Mouse (Mus musculus) midbrain, embryonic 11.5 days (tissue): ENCODE data around the gene Lsg1. TPM values are rescaled to one million over a fixed set of nuclear protein-coding genes. Genes with fewer than 3 reads are reported as not detected.

ENCODE experiments used
- ATAC-seq: fragments of 200-750 bp; cut with Nextera tagmentation; 2 replicates; pipeline ENCODE4 v1.8.0; 2017; ENCODE audit warnings: moderate TSS enrichment, moderate library complexity; ENCODE audit not compliant: low FRiP score
- DNase-seq: peaks from one replicate; pipeline ENCODE4 v3.0.0; 2015; ENCODE audit warnings: low spot score; ENCODE audit errors: missing footprints
- H3K27ac ChIP-seq: fragments of 300-500 bp; sonication (generic); 2 replicates; pipeline ENCODE4 v1.5.1; 2014; ENCODE audit warnings: low read depth, low read length
- H3K27me3 ChIP-seq: fragments of 300-500 bp; sonication (generic); 2 replicates; pipeline ENCODE4 v1.6.1; 2014; ENCODE audit warnings: mild to moderate bottlenecking, low read length, moderate library complexity, mixed read lengths; ENCODE audit not compliant: control insufficient read depth, insufficient read depth
- H3K36me3 ChIP-seq: fragments of 300-500 bp; sonication (generic); 2 replicates; pipeline ENCODE4 v1.6.1; 2014; ENCODE audit warnings: mild to moderate bottlenecking, low read length, moderate library complexity, mixed read lengths; ENCODE audit not compliant: control insufficient read depth, insufficient read depth
- H3K4me1 ChIP-seq: fragments of 300-500 bp; sonication (generic); 2 replicates; pipeline ENCODE4 v1.6.1; 2014; ENCODE audit warnings: low read length; ENCODE audit not compliant: control insufficient read depth, insufficient read depth
- H3K4me2 ChIP-seq: fragments of 300-500 bp; sonication (generic); 2 replicates; pipeline ENCODE4 v1.6.1; 2014; ENCODE audit warnings: mild to moderate bottlenecking, moderate library complexity
- H3K4me3 ChIP-seq: fragments of 300-500 bp; sonication (generic); 2 replicates; pipeline ENCODE4 v1.5.1; 2014; ENCODE audit warnings: low read depth, low read length
- H3K9ac ChIP-seq: fragments of 300-500 bp; sonication (generic); 2 replicates; pipeline ENCODE4 v1.6.1; 2014; ENCODE audit warnings: low read length
- H3K9me3 ChIP-seq: fragments of 300-500 bp; sonication (generic); 2 replicates; pipeline ENCODE4 v1.6.1; 2016; ENCODE audit warnings: low read length; ENCODE audit not compliant: control insufficient read depth
- WGBS: fragments of 180-500 bp; shearing (Covaris S2); extraction: QIAGEN DNeasy Blood & Tissue Kit; methylation state at CpG from one replicate; pipeline ENCODE4 v1.1.7; 2014; 5-methylcytosine and 5-hydroxymethylcytosine counted together
- polyA plus RNA-seq: library from polyadenylated mRNA; unstranded; fragments of >200 nt; fragmentation: Nextera tagmentation; extraction: Ambion mirVana; gene quantifications from 2 replicates; pipeline ENCODE4 v1.2.1, GENCODE M21; 2014

Lsg1 gene
- polyA plus RNA-seq, 1 experiment from 2014 or later = 89.3 TPM

- Histone ChIP-seq H3K9me3 (no peaks in the 10 kb centered on the region), H3K9ac (no peak overlapping the region), H3K27me3 (no peaks in the 10 kb centered on the region), H3K4me3 (no peak overlapping the region), H3K27ac (no peak overlapping the region), H3K36me3 (peaks cover 47% of the 10 kb centered on the region), H3K4me1 (no peaks in the 10 kb centered on the region), H3K4me2 (no peak overlapping the region)
- ATAC-seq (no peak), DNase-seq (no peak)
- WGBS = 93% methylated on average over 4 of the region's 4 CpGs
Observed at GRCm38 (mm10) chr16:30570173-30570572, 17.2 kb downstream of the Lsg1 start.

GRCm38 (mm10) chr16:30565631-30566030 is 21.8 kb downstream of the Lsg1 start:
- Histone ChIP-seq H3K9me3 (no peaks in the 10 kb centered on the region), H3K36me3 (peaks cover 48% of the 10 kb centered on the region), H3K4me2 (no peak overlapping the region)

GRCm38 (mm10) chr16:30560601-30561000 is 26.8 kb downstream of the Lsg1 start:
- peaks cover 29% of the 10 kb centered on the region for H3K36me3 ChIP-seq
- no peak overlapping the region for H3K4me2 ChIP-seq
- peaks cover 5% of the 10 kb centered on the region; the same call in 1 of the 2 replicates for H3K9me3 ChIP-seq
- H3K4me3 ChIP-seq = no peak overlapping the region
- H3K4me1 ChIP-seq = no peaks in the 10 kb centered on the region
- H3K27me3 ChIP-seq = no peaks in the 10 kb centered on the region
- H3K27ac ChIP-seq = no peak overlapping the region
- 92% methylated on average over 4 of the region's 4 CpGs for WGBS
- no peak overlapping the region for H3K9ac ChIP-seq
- no peak for ATAC-seq
- peak; percentile 73 for DNase-seq

More at GRCm38 (mm10) chr16:30565631-30566030, 21.8 kb downstream of the Lsg1 start:
- DNase-seq (no peak), ATAC-seq (no peak)
- H3K4me3 ChIP-seq = no peak overlapping the region
- no peak overlapping the region for H3K9ac ChIP-seq
- H3K27ac ChIP-seq = no peak overlapping the region
- 94% methylated on average over 6 of the region's 6 CpGs for WGBS
- no peaks in the 10 kb centered on the region for H3K27me3 ChIP-seq
- no peaks in the 10 kb centered on the region for H3K4me1 ChIP-seq

- Histone ChIP-seq H3K4me1 (no peaks in the 10 kb centered on the region), H3K9me3 (peaks cover 7% of the 10 kb centered on the region; the same call in 1 of the 2 replicates), H3K36me3 (peaks cover 24% of the 10 kb centered on the region), H3K27me3 (no peaks in the 10 kb centered on the region), H3K4me2 (no peak overlapping the region), H3K9ac (no peak overlapping the region), H3K4me3 (no peak overlapping the region), H3K27ac (no peak overlapping the region)
- DNase-seq (peak; percentile 53), ATAC-seq (no peak)
- WGBS = 93% methylated on average over 5 of the region's 5 CpGs
Observed at GRCm38 (mm10) chr16:30559312-30559992, 27.9 kb downstream of the Lsg1 start.

- DNase-seq (peak; percentile 21), ATAC-seq (no peak)
- Histone ChIP-seq H3K4me2 (no peak overlapping the region), H3K36me3 (peaks cover 1% of the 10 kb centered on the region; the same call in 1 of the 2 replicates), H3K27ac (no peak overlapping the region), H3K4me3 (no peak overlapping the region), H3K27me3 (no peaks in the 10 kb centered on the region), H3K9me3 (peaks cover 7% of the 10 kb centered on the region; the same call in 1 of the 2 replicates), H3K9ac (no peak overlapping the region), H3K4me1 (0 out of 2 replicates have a peak, but pooled peaks cover 2% of the 10 kb centered on the region)
- WGBS = 93% methylated on average over 8 of the region's 8 CpGs
Observed at GRCm38 (mm10) chr16:30554109-30554508, 33.3 kb downstream of the Lsg1 start.

- Histone ChIP-seq H3K4me2 (no peak overlapping the region), H3K27me3 (no peaks in the 10 kb centered on the region), H3K27ac (no peak overlapping the region), H3K4me1 (0 out of 2 replicates have a peak, but pooled peaks cover 2% of the 10 kb centered on the region), H3K36me3 (no peaks in the 10 kb centered on the region; the same call in 1 of the 2 replicates), H3K9ac (no peak overlapping the region; the same call in 1 of the 2 replicates), H3K4me3 (no peak overlapping the region), H3K9me3 (peaks cover 7% of the 10 kb centered on the region; the same call in 1 of the 2 replicates)
- ATAC-seq (no peak), DNase-seq (peak; percentile 81)
- WGBS = 43% methylated on average over 11 of the region's 11 CpGs
Observed at GRCm38 (mm10) chr16:30552621-30553338, 34.6 kb downstream of the Lsg1 start.

GRCm38 (mm10) chr16:30550748-30551192 is 36.6 kb downstream of the Lsg1 start, which contains the start of gene Tmem44:
TSS of gene Tmem44 (minus strand) at chr16:30550842.
- Histone ChIP-seq H3K36me3 (peaks cover 6% of the 10 kb centered on the region), H3K4me2 (peak within 1 kb of the TSS; percentile 69), H3K9me3 (0 out of 2 replicates have a peak, but pooled peaks cover 2% of the 10 kb centered on the region), H3K4me3 (peak within 1 kb of the TSS; percentile 74), H3K27me3 (no peaks in the 10 kb centered on the region), H3K9ac (peak within 1 kb of the TSS; percentile 97), H3K4me1 (0 out of 2 replicates have a peak, but pooled peaks cover 2% of the 10 kb centered on the region), H3K27ac (no peak within 1 kb of the TSS; the same call in 1 of the 2 replicates)
- ATAC-seq = peak; percentile 57
- WGBS = 10% methylated on average over 13 of the region's 14 CpGs
- DNase-seq = no peak

GRCm38 (mm10) chr16:30549966-30550747 is 37.2 kb downstream of the Lsg1 start:
- peak overlapping the region; percentile 69 for H3K4me2 ChIP-seq
- peak overlapping the region; percentile 74 for H3K4me3 ChIP-seq
- DNase-seq (peak; percentile 99), ATAC-seq (peak; percentile 95)
- H3K27me3 ChIP-seq = no peaks in the 10 kb centered on the region
- H3K9me3 ChIP-seq = 0 out of 2 replicates have a peak, but pooled peaks cover 2% of the 10 kb centered on the region
- WGBS = under 1% methylated on average over 62 of the region's 63 CpGs
- 0 out of 2 replicates have a peak, but pooled peaks cover 2% of the 10 kb centered on the region for H3K4me1 ChIP-seq
- H3K36me3 ChIP-seq = peaks cover 6% of the 10 kb centered on the region
- peak overlapping the region; percentile 97 for H3K9ac ChIP-seq
- H3K27ac ChIP-seq = no peak overlapping the region; the same call in 1 of the 2 replicates
